Mouse (Mus musculus) c-Kit-positive CD71-negative TER-119-negative erythroid progenitor cells, embryonic 14.5 days (primary cell): ENCODE results near the gene Dus2.

Source experiments
- DNase-seq: peaks from one replicate; pipeline ENCODE4 v3.0.0-alpha.2; 2013; ENCODE audit warnings: low read depth

Gene Dus2

DNA sequence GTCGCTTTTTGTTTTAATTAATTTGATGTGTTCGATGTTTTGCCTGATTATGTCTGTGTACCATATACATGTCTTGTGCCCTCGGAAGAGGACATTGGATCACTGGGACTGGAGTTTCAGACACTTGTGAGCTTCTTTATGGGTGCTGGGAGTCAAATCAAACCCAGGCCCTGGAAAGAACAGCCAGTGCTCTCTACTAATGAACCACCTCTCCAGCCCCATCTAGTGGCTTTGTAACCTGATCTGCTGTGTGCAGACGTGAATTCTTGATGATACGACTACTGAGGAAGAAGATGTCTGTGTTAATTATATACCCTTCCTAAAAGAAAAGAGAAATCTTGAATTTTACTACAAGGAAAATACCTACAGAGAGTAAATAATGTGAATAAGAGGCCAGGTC, 85.5 kb downstream of the Dus2 start:
- DNase-seq, result no peak

DNA sequence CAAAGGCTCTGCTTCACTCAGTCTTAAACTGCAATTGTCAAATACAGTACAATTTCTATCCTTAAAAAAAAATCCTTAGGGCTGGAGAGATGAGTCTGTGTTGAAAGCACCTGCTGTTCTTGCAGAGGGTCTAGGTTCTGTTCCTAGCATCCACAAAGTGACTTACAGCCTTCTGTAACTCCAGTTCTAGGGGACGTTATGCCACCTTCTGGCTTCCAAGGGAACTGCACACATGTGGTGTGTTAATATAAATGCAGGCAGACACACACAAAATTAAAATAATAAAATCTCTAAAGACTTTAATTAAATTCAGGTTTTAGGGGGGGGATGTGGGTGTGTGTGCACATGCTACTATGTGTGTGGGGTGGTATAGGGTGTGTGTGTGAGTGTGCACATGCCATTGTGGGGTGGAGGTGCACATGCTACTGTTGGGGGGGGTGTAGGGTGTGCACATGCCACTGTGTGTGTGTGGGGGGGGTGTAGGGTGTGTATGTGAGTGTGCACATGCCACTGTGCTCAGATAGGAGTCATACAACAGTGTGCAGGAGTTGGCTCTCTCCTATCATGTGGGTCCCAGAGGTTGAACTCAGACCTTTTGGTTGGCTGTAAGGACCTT, 86.4 kb downstream of the Dus2 start:
- no peak for DNase-seq

DNA sequence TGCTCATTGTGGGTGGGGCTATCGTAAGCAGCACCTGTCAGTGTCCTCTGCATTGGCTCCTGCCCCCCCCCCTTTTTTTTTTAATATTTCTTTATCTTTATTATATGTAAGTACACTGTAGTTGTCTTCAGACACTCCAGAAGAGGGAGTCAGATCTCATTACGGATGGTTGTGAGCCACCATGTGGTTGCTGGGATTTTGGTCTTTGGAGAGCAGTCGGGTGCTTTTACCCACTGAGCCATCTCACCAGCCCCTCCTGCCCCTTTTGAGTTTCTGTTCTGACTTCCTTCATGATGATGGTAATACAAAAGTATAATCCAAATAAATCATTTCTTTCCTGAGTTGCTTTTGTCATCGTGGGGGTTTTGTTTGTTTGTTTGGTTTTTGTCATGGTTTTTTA, 111.2 kb downstream of the Dus2 start:
- no peak for DNase-seq
